9 mouse cellular contexts compared by ENCODE assay signal in genomic region chrX:102005141-102005641, GRCm38 (mm10).
DNase-seq lines count a peak whose midpoint lies in the region; ATAC-seq and TF ChIP-seq lines count a peak whose summit lies in the region.
"Had no signal": no experiment of that assay in that cellular context is flagged by ENCODE, and none has a peak within 500 bp of the region (broad histone marks: within the 10 kb centered on the region; RNA-seq: fewer than 3 reads in every experiment).

No protein-coding gene starts in this region.

- peak overlapping the region; percentile 57 for H3K4me2 ChIP-seq in embryonic facial prominence, embryonic 11.5 days (ENCODE audit: low read depth, low read length)
- peak overlapping the region; percentile 57 for H3K4me2 ChIP-seq in hindbrain, embryonic 15.5 days
- H3K4me2 ChIP-seq: liver, embryonic 15.5 days had no signal

- no peaks in the 10 kb centered on the region for H3K36me3 ChIP-seq in embryonic facial prominence, embryonic 11.5 days (replicated peaks; ENCODE audit: control insufficient read depth, insufficient read depth, low read depth, low read length)
- H3K36me3 ChIP-seq in hindbrain, embryonic 15.5 days: no peaks in the 10 kb centered on the region
- H3K36me3 ChIP-seq: liver, embryonic 15.5 days had no signal

- WGBS in embryonic facial prominence, embryonic 11.5 days: 18% methylated on average over 10 of the region's 10 CpGs
- 8% methylated on average over 9 of the region's 10 CpGs for WGBS in hindbrain, embryonic 15.5 days

- H3K27ac ChIP-seq in left cerebral cortex, adult 2 months: peak overlapping the region; percentile 71
- no peak overlapping the region for H3K27ac ChIP-seq in embryonic facial prominence, embryonic 11.5 days (replicated peaks; ENCODE audit: low read depth, low read length)
- no peak overlapping the region for H3K27ac ChIP-seq in hindbrain, embryonic 15.5 days (replicated peaks)
- H3K27ac ChIP-seq: liver, embryonic 15.5 days had no signal

- peak; percentile 80; the same call in 1 of the 2 replicates for ATAC-seq in embryonic facial prominence, embryonic 11.5 days (replicated peaks; ENCODE audit: insufficient number of reproducible peaks, low FRiP score, low TSS enrichment, low read depth)
- peak; percentile 4; the same call in 1 of the 2 replicates for ATAC-seq in hindbrain, embryonic 15.5 days (ENCODE audit: low FRiP score, low read depth)
- ATAC-seq in megakaryocyte progenitor cell, adult 5-6 weeks (replicated peaks; ENCODE audit: poor library complexity): 0 out of 2 replicates have a peak, but pooled peaks have one; percentile 23

- TF ChIP-seq CTCF in left cerebral cortex, adult 2 months (IDR thresholded peaks at IDR 0.05): no peak

- peak overlapping the region; percentile 37 for H3K9ac ChIP-seq in embryonic facial prominence, embryonic 11.5 days (replicated peaks; ENCODE audit: low read length)
- H3K9ac ChIP-seq in hindbrain, embryonic 15.5 days: no peak overlapping the region
- H3K9ac ChIP-seq: liver, embryonic 15.5 days had no signal

- no peaks in the 10 kb centered on the region for H3K9me3 ChIP-seq in embryonic facial prominence, embryonic 11.5 days (replicated peaks; ENCODE audit: control insufficient read depth, low read length)
- no peaks in the 10 kb centered on the region for H3K9me3 ChIP-seq in hindbrain, embryonic 15.5 days
- H3K9me3 ChIP-seq: liver, embryonic 15.5 days had no signal

- no peaks in the 10 kb centered on the region; the same call in 1 of the 2 replicates for H3K4me1 ChIP-seq in embryonic facial prominence, embryonic 11.5 days (ENCODE audit: control insufficient read depth, insufficient read depth, low read length)
- H3K4me1 ChIP-seq in hindbrain, embryonic 15.5 days (replicated peaks): peaks cover 18% of the 10 kb centered on the region
- H3K4me1 ChIP-seq: liver, embryonic 15.5 days had no signal

- intact Hi-C loops in left cerebral cortex, adult 2 months (cut with DNase I): no loop called here

- H3K4me3 ChIP-seq in left cerebral cortex, adult 2 months: peak overlapping the region; percentile 42
- peak overlapping the region; percentile 18; the same call in 1 of the 2 replicates for H3K4me3 ChIP-seq in embryonic facial prominence, embryonic 11.5 days (ENCODE audit: low read depth, low read length)
- peak overlapping the region; percentile 38 for H3K4me3 ChIP-seq in hindbrain, embryonic 15.5 days
- H3K4me3 ChIP-seq: liver, embryonic 15.5 days had no signal

- peak; percentile 20 to 22 for DNase-seq in left cerebral cortex, adult 2 months (ENCODE audit: extremely low spot score in 1 of 2, low spot score in 2 of 2)
- DNase-seq in left cerebral cortex, adult 11 months (ENCODE audit: low spot score): no peak
- DNase-seq in embryonic facial prominence, embryonic 11.5 days (ENCODE audit: low spot score): peak; percentile 48
- DNase-seq in cerebellum, adult 9-11 months: no peak
- DNase-seq in thymus, postnatal 10 days (ENCODE audit: low spot score in 2 of 2): no peak
- no peak for DNase-seq in spleen, adult 12 weeks (ENCODE audit: low spot score)

- H3K27me3 ChIP-seq in embryonic facial prominence, embryonic 11.5 days (ENCODE audit: control insufficient read depth, insufficient read depth, low read length): peaks cover 2% of the 10 kb centered on the region
- H3K27me3 ChIP-seq in hindbrain, embryonic 15.5 days: peaks cover 18% of the 10 kb centered on the region; the same call in 1 of the 2 replicates

Comparison
In these comparisons a context has a peak if more than half of its experiments do, and no peak if none do; other contexts are left out.
1. DNase-seq: peak in left cerebral cortex, adult 2 months (2 of 2) and embryonic facial prominence, embryonic 11.5 days (single experiment); none in left cerebral cortex, adult 11 months (single experiment), cerebellum, adult 9-11 months (single experiment), thymus, postnatal 10 days (0 of 2) and spleen, adult 12 weeks (single experiment).
2. ATAC-seq: peak in every context shown above with its lines; median percentile 80 in embryonic facial prominence, embryonic 11.5 days; 23 in megakaryocyte progenitor cell, adult 5-6 weeks; 4 in hindbrain, embryonic 15.5 days.
3. Peak in every context shown above with its lines, with median percentiles within 50 percentile points of each other: H3K4me3 ChIP-seq.